Mouse (Mus musculus) left cerebral cortex, postnatal 14 days (tissue): ENCODE measurements at regions not wholly inside any gene's neighbourhood (a gene's known extent, or its start where the extent isn't known, plus 50 kb on each side); places are given as distances from the start of the nearest gene placed in this dataset.

ENCODE experiments used
- DNase-seq, 2 experiments: peaks; one replicate each; pipeline ENCODE4 v3.0.0; 2021 to 2022; ENCODE audit warnings: low spot score in 2 of 2, mixed read lengths in 1 of 2
- intact Hi-C: fragments of 180-260 bp; cut with DNase I; formaldehyde crosslinking; loops from one replicate; pipeline ENCODE4 v1.15.1; 2025

DNA sequence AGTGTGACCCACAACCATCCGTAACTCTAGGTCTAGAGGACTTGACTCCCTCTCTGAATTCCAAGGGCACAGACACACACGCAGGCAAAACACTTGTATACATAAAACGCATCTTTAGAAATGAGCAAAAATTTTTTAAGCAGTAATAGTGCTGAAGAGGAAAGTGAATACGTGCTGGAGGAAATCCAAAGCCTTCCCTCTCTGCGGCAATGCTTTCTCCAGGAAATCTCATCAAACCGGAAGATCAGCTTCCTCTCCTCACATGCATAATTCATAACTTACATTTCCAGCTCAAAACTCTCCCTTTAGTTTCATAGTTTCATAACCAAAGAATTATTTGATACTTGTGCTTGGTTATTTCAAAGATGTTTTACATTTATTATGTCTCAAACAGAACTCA lies 209.3 kb upstream of the Cited2 start:
- no peak for DNase-seq
- intact Hi-C loops, result no loop called here

DNA sequence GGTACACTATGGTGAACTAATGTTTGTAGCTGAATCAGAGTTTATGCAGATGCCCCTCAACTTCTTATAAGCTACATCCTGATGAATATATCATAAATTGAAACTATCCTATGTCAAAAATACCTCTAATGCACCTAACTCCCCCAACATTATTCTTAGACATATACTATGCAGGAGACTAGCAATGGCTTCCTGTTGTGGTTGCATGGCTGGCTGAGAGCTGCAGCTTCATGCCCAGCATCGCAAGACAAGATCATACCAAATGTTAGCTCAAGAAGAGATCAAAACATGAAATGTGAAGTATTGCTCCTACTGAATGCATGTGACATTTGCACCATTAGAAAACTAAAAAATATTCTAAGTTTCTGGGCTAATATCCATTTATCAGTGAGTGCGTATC lies 206.9 kb upstream of the Cited2 start:
- intact Hi-C loops, result no loop called here
- no peak for DNase-seq

DNA sequence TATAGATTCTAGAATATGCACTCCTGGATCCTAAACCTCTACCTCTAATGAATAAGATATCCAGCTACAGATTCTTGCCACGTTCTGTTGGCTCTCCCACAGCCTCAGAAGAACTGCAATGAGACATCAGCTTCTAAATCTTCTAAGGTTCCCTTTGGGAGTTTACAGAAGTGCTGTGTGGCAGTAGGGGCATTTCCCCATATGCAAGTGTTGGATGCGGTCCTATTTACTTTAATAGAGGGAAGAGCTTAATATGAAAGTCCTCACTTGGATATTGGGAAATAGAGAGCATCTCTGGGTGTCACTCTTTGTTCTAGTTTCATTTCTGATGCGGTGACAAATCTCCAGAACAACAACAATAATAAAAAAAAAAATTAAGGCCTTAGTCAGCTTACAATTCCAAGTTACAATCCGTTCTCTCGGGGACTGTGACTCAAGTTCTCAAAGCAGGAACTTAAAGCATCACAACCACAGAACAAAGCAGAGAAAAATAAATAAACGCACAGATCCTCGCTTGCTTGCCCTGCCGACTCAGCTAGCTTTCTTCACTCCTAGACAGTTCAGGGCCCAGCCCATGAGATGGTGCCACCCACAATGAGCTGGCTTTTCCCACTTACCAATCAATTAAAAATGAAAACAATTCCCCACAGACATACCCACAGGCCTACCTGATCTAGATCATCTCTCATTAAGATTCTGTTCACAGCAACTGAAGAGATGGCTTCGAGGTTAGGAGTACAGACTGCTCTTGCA lies 204.4 kb upstream of the Cited2 start:
- intact Hi-C loops, result no loop called here
- DNase-seq, result no peak

DNA sequence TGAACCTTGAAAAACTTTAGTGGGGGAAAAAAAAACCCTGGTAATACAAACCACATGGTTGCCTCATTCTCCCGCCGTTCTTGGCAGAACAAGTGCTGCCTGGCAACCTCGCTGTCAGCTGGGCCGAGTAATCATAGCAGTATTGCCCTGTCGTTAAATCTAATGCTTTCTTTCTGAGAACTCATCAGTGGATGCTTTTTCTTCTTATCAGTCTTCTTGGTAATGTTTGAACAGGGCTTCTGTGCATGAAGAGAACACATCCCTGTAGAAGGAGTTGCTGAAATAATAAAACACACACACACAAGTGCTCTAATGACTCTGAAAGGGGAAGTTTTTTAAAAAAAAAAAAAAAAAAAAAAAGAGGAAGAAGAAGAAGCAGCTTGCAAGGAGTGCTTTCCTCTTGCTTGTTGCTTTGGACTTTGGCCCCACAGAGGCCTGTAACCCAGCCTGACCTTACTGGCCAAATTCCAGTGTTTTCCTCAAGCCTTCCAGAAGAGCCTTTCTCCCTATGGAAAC lies 200.9 kb upstream of the Cited2 start:
- intact Hi-C loops, result no loop called here
- DNase-seq, result no peak

DNA sequence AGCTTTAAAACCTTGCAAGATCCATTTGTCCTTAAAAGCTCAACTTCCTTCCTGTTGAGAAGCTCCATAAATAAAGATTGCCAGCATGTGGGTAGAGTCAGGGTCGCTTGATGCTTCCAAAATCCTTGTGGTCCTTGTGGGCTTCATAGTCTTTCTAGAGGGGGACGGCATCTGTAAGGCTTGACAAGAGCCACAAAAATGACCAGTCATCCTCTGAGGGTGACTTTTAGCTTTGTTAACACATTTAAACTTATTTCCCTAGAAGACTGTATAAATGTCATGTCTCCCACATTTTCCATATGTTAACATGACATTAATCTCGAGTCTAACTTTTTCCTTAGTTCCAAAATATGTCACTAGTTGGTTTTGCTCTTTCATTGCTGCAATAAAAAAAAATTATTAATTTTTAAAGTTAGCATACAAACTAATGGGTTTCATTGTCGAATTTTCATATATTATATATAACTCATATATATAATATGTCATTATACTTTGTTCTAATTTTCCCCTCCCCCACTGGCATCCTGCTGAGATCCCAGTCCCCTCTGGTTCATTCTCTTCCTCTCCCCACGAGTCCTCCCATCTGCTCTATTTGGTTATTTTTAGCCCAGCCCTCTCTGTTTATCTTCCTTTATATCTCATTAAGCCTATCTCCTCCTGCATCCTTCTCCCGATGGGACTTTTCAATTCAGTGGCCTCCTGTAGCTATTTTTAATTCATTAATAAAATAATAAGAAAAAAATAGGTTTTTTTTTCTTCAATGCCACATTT lies 199.3 kb upstream of the Cited2 start:
- DNase-seq, result no peak
- intact Hi-C loops, result no loop called here

DNA sequence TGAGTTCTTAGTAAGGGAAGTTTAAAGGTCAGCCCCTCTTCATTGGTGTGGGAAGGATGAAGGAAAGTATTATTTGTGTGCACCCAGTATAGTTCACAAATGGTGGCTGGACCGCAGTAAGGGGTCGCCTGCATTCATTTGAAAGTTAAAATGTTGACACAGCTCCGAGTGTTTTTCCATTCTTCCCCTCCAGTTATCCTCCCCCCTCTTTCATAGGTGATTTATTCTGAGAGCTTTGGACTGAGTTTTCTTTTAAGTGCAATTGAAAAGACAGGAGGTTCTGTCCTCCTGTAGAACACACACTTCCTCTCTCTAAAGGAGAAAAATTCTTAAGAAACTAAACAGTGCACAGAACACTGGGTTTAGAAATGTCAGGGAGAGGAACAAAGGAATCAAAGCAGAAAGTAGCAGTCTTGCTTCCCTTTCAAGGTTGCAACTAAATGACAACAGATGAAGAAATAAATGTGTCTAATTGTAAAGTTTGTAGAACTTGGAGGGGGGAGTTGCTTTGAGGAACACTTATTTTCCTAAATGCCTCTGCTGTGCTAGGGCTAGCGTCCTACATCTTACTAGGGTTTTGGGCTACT lies 195.8 kb upstream of the Cited2 start:
- intact Hi-C loops, result no loop called here
- DNase-seq, result no peak

DNA sequence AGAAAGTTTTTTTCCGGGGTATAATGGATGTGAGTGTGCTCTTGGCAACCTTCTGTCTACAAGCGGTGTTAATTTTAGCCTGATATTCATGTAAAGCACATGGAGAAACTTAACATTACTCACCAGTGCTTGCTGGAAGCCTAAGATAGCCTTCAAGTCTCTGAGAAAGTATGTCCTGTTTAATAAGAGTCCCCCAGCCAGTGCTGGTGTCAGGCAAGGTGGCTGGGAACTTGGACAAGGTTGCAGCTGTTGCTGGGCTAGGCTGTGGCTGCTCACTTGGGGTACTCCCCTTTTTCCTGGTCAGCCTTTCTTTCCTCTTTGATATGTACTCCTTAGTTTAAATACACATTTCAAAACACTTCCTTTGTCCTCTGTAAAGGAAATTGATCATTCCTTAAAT lies 194.9 kb upstream of the Cited2 start:
- intact Hi-C loops, result no loop called here
- DNase-seq, result no peak

DNA sequence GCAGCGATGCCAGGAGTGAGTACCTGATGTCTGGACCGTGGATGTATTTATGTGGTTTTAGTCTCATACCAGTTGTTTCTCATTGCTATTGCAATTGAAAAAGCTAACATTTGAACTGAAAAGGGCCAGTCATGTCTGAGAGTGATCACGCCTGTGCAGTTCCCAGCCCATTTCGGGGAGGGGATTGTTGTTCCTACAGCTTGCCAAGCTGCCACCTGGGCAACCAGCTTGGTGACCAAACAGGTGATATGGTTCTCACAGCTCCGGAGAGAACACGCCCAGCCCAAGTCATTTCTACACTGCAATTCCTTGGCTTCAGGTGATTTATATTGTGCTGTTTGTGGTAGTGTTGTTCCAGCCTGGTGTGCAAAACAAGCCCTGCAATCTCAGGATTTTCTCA lies 194.2 kb upstream of the Cited2 start:
- DNase-seq, result no peak
- intact Hi-C loops, result no loop called here

DNA sequence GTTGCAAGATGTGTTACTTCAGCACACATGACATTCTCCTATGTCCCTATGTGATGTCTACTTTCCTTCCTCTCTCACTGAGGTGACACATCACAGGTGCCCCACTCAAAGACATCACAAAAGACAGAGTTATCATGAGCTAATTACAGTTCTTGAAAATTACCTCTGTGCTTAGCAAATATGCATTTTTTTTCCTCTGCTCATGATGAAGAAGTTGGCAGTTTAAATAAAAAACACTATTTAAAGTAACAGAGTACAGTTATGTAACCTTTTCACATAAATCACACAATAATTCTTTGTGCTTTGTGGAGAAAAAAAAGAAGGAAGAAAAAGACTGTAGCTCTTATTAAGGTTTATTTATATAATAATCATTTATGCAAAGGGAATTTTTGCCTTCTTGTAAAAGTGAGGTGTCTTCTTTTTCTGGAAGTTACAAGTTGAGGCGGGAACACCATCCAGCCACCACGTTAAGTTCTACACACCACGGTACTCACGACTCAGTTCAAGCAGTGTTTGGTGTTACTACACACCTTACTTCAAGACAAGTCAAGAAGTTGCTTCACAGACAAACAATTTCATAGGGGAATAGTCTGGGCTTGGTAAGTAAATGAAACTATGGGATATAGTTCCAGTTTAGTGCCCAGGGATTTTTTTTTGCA lies 193.0 kb upstream of the Cited2 start:
- peak in 1 of 2 experiments; percentile 12 for DNase-seq
- intact Hi-C loops, result no loop called here

DNA sequence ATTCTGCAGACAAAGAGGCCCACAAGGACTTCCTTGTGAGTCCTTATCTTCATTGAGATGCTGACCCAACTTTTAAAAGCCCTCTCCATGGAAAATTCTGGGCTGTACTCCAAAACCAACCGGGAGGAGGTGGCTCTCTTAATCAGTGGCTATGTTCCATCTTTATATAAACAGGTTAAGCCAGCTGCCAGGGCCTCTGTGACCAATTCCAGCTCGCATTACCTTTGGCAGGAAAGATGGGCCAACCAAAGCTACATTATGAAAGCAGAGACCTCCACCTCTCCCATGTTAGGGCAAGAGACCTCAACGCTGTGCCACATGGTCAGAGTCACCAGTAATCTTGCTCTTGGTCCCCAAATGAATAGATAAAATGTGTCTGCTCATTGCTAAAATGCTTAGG lies 192.0 kb upstream of the Cited2 start:
- no peak for DNase-seq
- intact Hi-C loops, result no loop called here

DNA sequence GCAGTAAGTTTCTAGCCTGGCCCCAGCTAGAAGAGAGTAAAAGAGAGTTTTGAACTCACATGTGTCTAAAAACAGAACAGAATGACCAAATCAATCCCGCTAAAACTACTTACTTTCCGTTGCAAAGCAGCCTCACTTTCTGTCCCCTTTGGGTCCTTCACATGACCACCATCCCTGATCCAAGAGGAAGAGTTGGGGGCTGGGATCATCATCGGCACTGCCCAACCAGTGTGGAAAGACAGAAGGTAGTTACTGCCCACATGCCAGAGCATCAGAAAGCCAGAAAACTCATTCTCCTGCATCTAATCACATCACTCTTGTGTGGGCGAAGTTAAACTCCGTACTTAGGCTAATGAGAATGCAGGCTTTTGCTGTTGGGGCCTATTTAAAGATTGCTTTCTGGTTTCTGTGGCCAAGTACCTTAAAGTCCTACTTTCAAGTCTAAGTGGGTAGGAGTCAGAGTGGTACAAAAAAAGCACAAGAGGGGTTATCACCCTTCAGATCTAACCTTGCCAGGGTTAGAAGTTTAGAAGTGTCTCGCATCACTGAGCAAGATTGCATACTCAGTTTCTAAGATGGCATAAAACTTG lies 184.0 kb upstream of the Cited2 start:
- intact Hi-C loops, result no loop called here
- DNase-seq, result no peak

DNA sequence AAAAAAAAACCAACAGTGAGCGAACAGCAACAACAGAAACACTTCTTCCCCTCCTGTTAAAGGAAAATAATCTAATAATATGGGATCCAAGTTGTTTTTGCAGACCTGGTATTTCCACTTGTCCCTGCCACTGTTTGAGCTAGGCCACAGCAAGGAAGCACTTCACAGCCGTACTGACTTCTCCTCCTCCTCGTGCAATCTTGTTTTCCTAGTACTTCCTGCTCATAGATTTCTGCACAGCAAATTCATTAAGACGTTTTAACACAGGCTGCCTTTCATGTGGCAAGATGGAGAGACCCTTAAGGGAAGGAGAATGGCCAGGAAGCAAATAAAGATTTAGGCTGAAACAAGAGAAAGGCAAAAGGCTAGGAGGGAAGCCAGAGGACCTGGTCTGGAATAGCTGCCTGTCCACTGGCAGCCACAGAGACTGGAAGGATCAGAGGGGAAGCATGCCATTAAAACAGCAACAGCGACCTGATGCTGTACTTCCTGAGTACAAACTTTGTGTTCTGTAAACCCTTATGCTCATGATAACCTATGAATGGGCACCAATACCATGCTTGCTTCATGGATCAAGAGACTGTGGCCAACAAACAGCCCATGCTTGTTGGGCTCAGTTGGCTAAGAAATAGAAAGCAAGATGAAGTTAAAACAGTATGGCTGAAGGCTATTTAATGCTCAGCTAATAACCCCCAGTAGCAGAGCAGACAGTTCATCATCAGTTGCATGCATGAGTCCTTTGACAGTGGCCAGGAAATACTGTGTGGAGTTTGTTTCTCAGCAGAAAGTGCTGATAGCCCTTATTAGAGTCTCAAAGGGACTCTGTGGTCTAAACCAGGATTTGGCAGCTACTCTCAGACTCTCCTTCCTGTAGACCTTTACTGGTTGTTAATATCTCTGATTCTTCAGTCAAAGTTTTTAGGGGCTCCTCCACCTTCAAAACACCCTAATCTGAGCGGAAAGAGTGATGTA lies 182.3 kb upstream of the Cited2 start:
- intact Hi-C loops, result no loop called here
- DNase-seq, result no peak

DNA sequence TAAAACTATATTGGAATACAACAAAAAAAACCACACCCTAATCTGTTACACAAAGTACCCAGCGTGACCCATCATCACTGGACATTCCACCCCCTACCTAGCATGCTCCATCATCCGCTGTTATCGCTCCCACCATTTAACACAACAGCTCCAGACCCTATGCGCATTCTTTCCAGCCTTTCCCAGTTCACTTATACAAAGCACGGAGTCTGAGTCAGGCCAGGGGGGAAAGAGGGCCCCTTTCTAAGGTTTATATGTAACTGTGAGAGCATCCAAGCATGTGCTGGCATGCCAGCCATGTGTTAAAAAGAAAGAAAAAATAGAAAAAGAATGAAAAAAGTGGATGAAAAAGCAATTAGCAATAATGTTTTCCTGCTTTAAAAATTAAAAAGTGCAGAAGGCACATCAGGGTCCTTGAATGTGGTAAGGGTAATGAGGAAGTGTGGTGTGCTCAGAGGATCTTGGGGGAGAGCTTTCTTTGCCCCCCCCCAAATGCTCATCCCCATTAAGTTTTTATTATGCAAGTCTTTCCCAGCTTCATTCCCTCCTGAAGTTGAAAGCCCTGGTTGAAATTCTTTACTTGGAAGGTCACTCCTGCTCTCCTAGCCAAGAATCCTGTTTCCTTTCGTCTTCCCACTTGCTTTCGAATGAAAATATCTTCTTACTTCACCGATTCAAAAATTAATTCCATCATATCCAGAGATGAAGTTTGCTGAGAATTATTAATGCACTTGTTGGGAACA lies 180.7 kb upstream of the Cited2 start:
- DNase-seq, result no peak
- intact Hi-C loops, result no loop called here

DNA sequence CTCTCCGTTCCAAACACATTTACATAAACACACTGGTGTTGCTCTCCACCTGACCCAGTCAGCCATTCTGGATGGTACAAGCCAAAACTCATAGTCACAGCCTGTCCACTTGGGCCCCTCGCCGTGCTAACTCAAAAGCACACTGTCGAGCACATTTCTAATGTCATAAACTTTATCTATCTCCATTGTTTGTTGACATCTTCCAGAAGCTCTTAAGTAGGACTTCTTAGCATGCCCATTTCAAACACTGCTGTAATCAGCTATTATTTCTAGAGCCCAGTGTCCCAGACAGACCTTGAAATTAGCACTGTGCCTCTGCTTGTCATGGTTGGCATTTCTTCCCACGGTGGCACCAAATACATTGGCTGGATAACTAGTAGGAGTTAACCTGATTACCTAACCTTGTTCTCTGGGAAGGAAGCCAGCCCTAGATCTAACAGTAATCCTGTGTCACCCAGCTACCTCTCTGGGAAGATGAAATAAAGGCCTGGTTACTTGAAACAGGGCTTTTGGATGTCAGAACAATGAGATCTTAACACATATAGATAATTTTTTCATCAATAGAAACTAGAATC lies 180.1 kb upstream of the Cited2 start:
- intact Hi-C loops, result no loop called here
- no peak for DNase-seq

DNA sequence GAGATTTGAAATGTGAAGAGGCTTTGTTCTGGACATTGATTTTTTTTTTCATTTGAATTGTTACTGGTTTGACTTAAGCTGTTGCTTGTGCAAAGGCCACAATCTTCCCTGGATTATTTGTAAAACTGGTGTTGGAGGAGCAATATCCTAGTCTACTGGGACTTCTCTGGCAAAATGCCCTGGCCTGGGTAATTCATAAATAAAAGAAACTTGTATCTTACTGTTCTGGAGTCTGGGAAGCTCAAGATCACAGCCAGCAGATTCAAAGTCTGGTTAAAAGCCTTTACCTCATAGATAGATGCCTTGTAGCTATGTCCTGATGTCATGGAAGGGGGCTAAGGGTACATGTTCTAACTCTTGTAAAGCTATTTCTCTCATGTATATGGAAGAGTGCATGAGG lies 177.7 kb upstream of the Cited2 start:
- intact Hi-C loops, result no loop called here
- DNase-seq, result no peak

DNA sequence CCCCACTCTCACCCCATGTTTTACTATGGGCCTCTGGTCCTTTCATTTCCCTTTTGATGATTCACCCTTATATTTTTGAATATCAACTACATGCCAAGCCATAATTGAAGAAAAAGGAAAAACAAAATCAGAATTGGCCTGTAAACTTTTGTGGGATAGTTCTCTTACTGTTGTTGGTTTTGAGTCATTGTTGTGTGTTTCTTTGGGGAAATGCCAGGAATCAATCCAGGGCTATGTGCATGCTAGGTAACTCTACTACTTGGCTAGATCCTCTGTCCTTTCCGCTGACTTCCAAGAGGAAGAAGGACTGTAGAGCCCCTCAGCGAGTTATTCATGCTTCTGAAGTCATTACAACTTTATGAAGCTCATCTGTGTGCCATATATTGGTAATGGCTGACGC lies 175.0 kb upstream of the Cited2 start:
- DNase-seq, result no peak
- intact Hi-C loops, result no loop called here

DNA sequence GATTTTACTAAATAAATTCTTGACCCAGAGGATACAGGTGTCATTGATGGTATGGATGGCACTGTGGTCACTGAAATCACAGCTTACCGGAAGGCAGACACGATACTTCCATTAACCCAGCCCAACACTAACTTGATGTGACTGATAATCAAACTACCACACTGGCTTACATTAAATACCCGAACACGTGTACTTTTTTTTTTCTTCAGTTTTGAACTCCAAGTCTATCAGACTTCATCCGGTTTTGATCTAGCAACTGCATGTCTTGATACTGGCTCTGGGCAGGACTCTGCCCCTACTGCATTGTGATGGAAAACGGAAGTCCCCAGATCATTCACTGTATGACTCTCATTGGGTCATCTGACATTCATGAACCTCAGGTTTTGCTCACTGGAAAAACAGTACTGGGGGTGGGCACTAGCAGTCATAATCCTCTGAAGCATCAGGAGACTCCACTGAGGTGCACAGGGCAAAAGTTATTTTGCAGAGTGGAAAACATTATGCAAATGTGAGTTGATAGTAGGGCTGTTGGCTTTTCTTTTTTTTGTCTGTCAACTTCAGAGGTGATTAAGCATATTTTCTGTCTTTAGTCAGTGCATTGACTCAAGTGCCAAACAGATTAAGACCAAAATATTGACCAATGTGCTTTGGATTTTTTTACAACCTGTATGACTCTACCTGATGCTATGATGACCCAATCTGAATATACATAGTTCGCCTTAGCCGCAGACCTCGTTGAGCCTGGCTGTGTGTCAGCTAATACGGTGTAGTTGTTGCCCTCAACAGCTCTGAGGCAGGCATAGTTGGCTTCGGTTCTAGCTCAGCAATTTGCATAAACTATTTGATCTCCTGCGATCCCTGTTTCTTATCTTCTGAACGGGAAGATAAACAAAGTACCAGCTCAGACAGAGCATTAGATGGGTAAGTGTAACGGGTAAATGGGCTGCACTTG lies 174.1 kb upstream of the Cited2 start:
- DNase-seq, result no peak
- intact Hi-C loops, result no loop called here
